Mouse (Mus musculus): ENCODE results near the gene Lyve1.

- TF ChIP-seq CTCF (IDR thresholded peaks at IDR 0.05; ENCODE audit: control insufficient read depth, insufficient read depth, insufficient replicate concordance, low read depth, low read length) (no peak), POLR2A (IDR thresholded peaks at IDR 0.05; ENCODE audit: control insufficient read depth, low read depth, low read length) (no peak)
These were observed 31.6 kb upstream of the Lyve1 start for GRCm38 (mm10) chr7:110894673-110895072.

Measured in testis, adult 2 months (tissue).